Mouse (Mus musculus): Measurements from ENCODE around the gene Acaa1a. TPM values are rescaled to one million over a fixed set of nuclear protein-coding genes. Genes with fewer than 3 reads are reported as not detected.

Acaa1a gene
- total RNA-seq, 2 experiments from 2014 or later = 58.3 to 73.2 TPM

DNA sequence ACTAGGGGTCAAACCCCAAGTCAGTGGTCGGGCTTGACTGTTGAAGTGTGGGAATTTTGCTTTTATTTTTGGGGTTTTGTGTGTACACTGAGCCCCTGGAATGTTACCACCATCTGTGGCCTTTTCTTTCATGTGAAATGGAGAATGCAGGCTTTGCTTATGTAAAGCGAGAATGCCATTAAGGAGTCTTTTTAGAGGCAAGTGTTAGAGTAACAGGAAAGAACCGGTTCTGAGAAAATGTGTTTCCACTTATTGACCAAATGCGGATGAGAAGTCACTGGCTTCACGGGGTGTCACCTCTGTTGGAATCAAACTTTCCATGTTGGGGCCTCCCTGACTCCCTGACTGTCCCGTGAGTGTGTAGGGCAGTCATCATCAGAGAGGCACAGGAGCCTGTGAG lies 36.1 kb downstream of the Acaa1a start:
- intact Hi-C loops (cut with DNase I) = no loop called here
- DNase-seq = no peak

DNA sequence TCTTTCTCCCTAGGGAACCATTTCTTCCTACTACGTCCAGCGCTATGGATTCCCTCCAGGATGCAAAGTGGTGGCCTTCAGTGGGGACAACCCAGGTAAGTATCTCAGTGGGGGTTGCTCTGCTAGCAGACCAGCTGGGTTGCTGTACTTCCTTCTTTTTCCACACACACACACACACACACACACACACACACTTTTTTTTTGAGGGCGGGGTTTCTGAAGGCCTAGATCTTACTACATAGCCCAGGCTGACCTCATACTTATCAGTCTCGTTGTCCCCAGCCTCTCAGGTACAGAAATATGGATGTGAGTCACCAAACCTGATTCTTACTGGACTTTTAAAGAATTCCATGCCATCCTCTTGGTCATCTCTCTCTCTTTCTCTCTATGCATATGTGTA lies 38.8 kb downstream of the Acaa1a start:
- DNase-seq = no peak
- intact Hi-C loops (cut with DNase I) = no loop called here

DNA sequence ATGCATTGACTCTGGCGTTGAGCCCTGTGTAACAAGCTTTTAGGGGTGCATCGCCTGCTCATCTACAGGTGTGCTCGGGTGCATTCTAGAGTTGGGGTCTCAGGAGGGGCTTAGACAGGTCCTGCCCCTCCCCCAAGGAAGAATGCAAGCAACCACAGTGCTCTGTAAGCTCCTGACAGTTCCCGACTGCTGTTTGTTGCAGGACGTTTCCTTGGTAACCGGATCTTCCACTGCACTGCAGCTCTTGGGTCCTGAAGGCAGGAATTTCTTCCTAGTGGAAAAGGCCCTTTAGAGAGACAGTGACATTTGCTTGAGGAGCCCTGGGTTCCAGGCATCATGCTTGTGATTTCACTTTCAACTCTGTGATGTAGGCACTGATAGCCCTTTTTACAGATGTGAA lies 43.1 kb downstream of the Acaa1a start:
- intact Hi-C loops (cut with DNase I) = no loop called here
- DNase-seq = no peak

DNA sequence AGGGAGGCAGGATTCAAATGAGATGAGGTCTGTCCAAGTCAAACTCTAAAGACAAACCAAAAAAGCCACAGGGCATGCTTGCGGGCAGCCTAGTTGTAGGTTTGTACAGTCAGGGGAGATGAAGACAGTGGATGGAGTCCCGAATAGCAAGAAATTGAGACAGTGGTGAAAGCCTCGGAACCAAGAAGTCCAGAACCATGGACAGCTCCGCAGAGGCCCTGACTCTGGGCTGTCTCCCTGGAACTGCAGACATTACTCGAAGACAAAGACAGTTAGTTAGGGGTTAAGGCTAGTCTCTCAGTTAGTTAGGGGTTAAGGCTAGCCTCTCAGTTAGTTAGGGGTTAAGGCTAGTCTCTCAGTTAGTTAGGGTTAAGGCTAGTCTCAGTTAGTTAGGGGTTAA lies 49.5 kb downstream of the Acaa1a start:
- no peak for DNase-seq

DNA sequence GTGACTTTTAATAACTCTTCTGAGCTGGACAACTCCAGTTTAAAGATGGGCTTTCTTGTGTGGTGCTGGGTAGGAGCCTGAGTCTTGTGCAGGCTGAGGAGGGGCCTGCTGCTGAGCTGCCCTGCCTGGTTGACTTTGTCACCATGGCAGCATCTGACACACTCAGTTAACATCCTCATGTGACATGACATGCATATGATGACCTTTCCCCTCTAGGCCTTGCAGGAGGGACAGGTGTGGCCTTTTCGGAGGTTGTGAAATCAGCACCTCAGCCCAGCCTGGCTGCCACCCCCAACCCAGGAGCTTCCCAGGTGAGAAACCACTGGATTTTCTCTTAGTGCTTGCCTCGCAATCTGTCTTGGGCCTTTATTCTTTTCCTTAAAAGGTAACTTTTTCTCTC lies 50.7 kb downstream of the Acaa1a start:
- DNase-seq = no peak
- intact Hi-C loops (cut with DNase I) = no loop called here

More for the DNA sequence above, 49.5 kb downstream of the Acaa1a start:
- intact Hi-C loops (cut with DNase I) = no loop called here

DNA sequence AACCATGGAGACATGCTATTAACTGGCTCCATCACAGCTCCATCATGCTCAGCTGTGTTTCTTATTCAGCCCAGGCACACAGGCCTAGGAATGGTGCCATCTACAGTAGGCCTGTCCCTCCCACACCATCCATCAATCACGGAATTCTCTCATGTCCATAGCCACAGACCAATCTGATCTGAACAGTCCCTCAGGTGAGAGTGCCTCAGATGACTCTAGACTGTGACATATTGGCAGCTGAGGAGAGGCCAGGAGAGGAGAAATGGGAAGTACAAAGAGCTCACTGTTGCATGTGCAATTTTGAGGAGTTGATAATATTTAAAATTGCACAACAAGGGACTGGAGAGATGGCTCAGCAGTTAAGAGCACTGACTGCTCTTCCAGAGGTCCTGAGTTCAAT lies 55.3 kb downstream of the Acaa1a start:
- DNase-seq = no peak
- intact Hi-C loops (cut with DNase I) = no loop called here

Other genes with a start within 250 kb of the Acaa1a start
- gene Plcd1, start 246.2 kb upstream of the Acaa1a start, total RNA-seq (2021) = 10 to 100 TPM; 16.3 to 17.3 TPM
- gene Dlec1, start 237.2 kb upstream of the Acaa1a start, total RNA-seq (2021) = 1 to 10 TPM in 1 of 2 experiments, under 1 TPM in 1; 0.82 to 2.6 TPM
- 1 to 10 TPM; 2.2 to 3.7 TPM for gene Acaa1b, start 182.6 kb upstream of the Acaa1a start, total RNA-seq (2021)
- gene Gm47289, start 180.5 kb upstream of the Acaa1a start, total RNA-seq (2021) = not detected
- not detected for gene Slc22a13, start 130.6 kb upstream of the Acaa1a start, total RNA-seq (2021)
- 10 to 100 TPM; 53.4 to 53.8 TPM for gene Oxsr1, start 17.2 kb upstream of the Acaa1a start, total RNA-seq (2021)
- gene Myd88, start 1.7 kb downstream of the Acaa1a start, total RNA-seq (2021) = 1 to 10 TPM; 4.8 to 5.2 TPM
- 1 to 10 TPM; 2.9 to 3.5 TPM for gene Xylb, start 17.7 kb downstream of the Acaa1a start, total RNA-seq (2021)
- not detected for gene Slc22a14, start 25.9 kb downstream of the Acaa1a start, total RNA-seq (2021)
- 10 to 100 TPM; 23.8 to 24.6 TPM for gene Acvr2b, start 62.4 kb downstream of the Acaa1a start, total RNA-seq (2021)
- gene Exog, start 105.3 kb downstream of the Acaa1a start, total RNA-seq (2021) = 10 to 100 TPM; 28.8 to 29.0 TPM
- gene Scn5a, start 239.3 kb downstream of the Acaa1a start, total RNA-seq (2021) = 1 to 10 TPM; 1.4 to 4.4 TPM

Data from left cerebral cortex, postnatal 4 days (tissue).